Mouse (Mus musculus): ENCODE data around the gene Rnf217.

Gene Rnf217

DNA sequence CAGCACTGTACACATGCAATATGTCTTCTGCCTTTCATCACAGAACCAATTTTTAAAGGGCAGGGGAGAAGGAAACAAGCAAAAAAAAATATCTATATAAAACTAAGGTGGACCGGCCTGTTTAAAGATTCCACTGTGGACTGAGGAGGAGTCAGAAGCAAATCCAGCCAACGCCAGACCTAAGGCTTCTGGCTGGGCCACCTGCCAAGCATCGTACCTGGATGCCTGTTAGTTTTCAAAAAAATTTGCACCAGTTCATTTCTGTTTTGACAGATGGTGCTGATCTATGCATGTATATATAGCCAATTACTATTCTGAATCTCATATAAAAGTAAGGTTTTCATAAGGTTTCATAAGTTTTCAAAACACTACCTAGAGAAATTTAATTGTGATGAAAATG is 113.2 kb downstream of the Rnf217 start:
- DNase-seq (ENCODE audit: low spot score) = no peak

DNA sequence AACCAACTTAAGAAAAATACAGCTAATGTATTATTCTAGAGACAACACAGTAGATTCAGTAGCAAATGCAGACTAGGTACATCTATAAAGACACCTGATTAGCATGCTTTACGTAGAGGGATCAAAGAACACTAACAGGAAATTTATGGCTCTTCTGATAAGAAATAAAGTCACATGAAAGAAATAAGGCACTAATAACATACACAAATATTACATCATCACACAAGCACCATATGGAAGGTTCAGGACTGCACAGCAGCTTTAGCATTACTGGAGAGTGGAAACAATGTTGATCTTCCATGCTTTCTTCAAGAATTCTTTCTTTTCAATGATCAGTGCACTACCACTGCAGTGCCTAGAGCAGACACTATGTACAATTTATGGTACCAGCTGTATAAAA is 114.7 kb downstream of the Rnf217 start:
- no peak for DNase-seq (ENCODE audit: low spot score)

DNA sequence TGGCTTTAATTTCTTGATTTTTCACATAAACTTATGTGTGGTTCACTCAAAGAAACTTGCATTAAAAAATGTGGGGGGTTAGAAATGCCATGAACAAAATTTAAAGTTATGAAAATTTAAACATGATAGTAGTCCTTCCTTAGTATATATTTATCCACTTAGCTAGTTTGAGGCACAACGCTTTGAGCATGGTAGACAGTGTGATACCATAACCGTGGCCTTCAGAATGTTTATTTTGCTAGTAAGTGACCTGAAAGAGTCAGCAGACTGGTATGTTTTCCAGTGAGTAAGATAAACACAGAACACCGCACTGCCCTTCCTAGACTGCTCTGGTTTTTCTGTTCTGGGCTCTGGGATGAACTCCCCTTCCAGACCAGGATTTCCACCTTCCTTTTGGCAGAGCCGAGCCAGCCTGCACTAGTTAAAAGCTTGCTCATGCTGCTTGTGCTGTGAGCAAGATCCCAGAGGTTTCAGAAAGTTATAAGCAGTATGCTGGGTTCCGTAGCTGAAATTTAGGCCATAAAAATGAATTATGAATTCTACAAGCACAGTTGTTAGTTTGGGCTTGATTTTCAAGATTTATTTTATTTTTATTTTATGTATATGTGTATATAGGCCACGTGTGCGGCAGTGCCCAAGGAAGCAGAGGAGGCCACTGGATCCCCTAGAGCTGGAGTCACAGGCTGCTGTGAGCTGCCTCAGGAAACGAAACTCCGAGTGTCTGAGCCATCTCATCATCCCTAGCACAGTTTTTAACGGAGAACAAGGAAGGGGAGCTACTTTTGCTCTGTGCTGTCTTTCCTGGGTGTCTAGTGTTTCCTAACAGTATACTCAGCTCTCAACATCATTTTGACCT is 141.7 kb downstream of the Rnf217 start:
- DNase-seq (ENCODE audit: low spot score) = peak; percentile 25

DNA sequence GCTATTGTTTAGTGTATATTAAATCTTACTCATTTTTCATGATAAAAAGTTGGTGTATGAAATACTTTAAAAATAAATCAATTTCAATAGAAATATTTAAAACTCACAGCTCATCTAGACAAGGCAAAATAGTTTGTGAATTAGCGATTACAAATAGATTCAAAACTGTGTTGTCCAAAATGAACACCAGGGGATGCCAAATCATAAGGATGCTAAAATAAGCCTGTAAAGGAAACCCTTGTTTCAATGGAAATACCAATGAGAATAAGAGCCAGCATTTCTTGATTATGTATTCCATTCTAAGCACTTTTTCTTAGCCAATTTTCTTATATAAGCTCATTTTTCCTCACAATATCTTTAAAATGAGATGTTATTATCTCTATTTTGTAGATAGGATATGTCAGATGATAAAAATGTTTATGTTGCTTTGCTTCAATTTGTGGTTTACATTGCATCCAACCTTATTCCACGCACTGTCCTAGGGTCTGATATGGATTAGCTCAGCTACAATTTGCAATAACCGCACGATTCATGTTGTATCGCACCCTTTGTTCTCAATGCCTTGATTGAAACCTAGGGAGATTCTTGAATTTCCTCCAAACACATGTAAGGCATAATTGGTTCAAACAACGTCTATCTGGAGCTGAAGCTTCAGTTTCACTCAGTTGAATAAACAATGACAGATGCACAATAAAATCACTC is 143.0 kb downstream of the Rnf217 start:
- no peak for DNase-seq (ENCODE audit: low spot score)

DNA sequence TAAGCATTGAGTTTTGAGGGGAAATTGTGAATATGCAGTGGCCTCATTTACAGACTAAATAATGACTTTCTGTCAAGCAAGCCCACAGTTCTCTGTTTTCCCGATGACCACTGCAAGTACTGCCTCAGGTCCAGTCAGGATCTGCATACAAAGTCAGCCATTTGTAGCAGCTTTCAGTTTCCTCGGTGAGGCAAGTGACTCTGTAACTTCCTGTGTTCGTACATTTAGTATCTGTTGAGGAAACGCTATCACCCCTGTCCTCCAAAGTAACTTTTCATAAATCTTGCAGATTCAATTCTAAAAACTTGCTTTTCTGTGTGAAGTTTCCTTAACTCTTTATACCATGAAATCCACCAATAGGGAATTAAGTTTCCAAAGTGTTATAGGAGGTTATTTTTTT is 143.6 kb downstream of the Rnf217 start:
- DNase-seq (ENCODE audit: low spot score) = no peak

DNA sequence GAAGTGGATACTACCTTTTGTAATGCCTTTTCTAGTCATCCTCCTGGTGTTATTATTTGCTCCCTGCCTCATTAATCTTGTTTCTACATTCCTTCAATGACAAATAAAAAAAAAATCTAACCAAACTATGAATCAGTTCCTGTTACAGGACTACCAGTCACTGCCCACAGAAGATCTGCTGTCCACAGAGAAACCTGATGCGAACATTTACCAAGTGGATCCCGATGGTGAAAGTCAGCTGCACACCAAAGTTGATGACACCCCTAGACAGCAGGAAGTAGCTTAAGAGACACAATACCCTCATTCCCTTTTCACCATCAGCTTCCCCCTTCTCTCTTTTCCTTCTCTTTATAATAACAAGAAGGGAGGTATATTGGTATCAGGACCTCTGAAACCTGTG is 145.9 kb downstream of the Rnf217 start:
- DNase-seq (ENCODE audit: low spot score) = no peak

DNA sequence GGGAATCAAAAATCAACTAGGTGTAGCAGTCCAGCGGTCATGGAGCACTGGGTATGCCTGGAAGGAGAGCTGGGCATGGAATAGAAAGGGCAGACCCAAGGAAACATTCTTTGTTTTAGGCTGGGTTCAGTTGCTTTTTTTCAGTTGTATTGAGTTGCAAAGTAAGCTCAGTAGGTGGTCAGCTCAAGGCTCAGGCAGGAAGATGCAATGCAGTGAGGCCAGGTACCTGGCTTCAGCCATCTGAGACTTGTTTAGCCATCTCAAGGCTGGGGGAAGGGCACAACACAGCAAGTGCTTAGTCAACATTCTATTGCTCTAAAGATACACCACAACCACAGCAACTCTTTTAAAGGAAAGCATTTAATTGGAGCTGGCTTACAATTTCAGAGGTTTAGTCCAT is 152.2 kb downstream of the Rnf217 start:
- no peak for DNase-seq (ENCODE audit: low spot score)

DNA sequence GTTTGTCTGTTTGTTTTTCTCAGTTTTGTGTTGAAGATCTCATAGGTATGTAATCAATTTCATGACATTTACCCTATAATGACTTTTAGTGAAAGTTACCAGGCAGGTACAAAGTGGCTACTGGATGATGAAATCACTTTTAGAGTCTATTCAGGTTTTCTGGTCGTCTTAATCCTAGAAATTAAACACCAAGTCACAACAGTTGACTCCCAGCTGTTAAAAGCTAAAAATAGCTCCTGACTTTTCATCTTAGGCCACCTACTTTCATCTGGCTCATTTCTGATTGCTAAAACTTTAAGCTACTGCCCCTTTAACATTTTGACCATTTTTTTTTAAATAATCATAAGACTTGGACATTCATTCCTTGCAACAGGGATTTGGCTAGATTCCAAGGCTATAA is 161.9 kb downstream of the Rnf217 start:
- DNase-seq (ENCODE audit: low spot score) = no peak

DNA sequence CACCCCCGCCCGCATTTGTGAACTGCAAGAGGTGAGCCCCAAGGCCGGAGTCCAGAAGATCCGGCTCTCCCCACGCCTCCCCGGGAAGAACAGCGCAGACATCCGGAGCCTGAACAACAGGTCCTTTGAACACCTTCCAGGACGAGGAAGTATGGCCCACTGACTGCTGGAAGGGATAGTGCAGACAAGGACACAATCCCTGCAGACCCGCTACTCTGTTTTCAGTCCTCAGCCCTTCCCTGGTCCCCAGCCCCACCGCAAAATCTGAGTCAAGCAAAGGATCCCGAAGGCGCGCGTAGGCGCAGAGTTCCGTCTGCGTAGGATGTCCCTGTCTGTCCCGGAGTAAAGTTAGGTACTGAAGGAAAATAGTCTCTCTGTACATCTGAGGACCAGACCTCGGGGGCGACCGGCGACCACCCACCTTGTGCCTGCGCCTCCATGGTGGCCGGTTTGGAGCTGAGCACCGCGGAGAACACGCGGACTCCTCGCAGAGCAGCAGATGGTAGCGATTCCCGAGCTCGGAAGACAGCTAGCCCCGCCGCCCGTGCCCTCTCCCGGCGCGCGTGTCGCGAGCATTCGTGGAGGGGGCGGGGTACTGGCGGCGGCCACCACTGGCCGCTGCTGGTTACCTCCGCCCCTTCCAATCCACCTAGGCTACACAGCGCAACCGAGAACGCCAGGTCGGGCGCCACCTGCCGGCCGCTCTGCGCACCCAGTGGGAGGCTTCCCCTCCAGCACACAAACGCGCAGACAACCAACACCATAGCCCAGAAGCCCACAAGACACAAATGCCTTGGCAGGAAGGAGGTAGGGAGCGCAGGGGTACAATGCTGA is 163.5 kb downstream of the Rnf217 start, which contains the start of gene Tpd52l1:
Gene Tpd52l1, minus strand, starts transcription at position 668 of the 834 bp plus-strand sequence.
- DNase-seq (ENCODE audit: low spot score) = peak; percentile 92

DNA sequence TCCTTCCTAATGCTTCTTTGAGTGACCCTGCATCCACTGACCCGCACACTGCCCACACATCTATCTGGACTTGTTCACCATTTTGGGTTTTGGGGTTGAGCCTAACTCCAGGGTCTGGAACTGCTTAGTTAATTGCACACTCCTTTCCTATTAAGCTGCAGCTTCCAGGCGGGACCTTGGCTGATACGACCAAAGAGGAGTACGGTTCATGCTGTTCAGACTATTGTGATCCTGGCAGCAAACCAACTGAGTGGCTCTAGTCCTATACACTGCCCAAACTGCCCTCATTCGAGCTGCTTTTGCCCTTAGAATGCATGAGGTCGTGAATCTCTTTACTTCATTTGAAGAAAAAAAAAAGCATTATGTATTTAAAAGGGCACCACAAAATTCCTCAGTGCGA is 164.8 kb downstream of the Rnf217 start:
- DNase-seq (ENCODE audit: low spot score) = no peak

Measured in embryo, embryonic 10 days (tissue).